Mouse (Mus musculus) embryonic facial prominence, embryonic 12.5 days (tissue): ENCODE measurements around the gene Gcn1l1. TPM values are rescaled to one million over a fixed set of nuclear protein-coding genes. Genes with fewer than 3 reads are reported as not detected.

ENCODE experiments used
- ATAC-seq: fragments of 200-750 bp; cut with Nextera tagmentation; 2 replicates; pipeline ENCODE4 v1.8.0; 2017; ENCODE audit not compliant: insufficient number of reproducible peaks, insufficient read depth, low FRiP score, low TSS enrichment
- H3K27ac ChIP-seq: fragments of 300-500 bp; sonication (generic); 2 replicates; pipeline ENCODE4 v1.5.1; 2016; ENCODE audit warnings: mild to moderate bottlenecking
- H3K27me3 ChIP-seq: fragments of 300-500 bp; sonication (generic); 2 replicates; pipeline ENCODE4 v1.6.1; 2016; ENCODE audit warnings: mild to moderate bottlenecking, moderate library complexity
- H3K36me3 ChIP-seq: fragments of 300-500 bp; sonication (generic); 2 replicates; pipeline ENCODE4 v1.6.1; 2016; ENCODE audit warnings: mild to moderate bottlenecking
- H3K4me1 ChIP-seq: fragments of 300-500 bp; sonication (generic); 2 replicates; pipeline ENCODE4 v1.6.1; 2016
- H3K4me2 ChIP-seq: fragments of 300-500 bp; sonication (generic); replicated peaks from 2 replicates; pipeline ENCODE4 v1.6.1; 2016; ENCODE audit warnings: mild to moderate bottlenecking, moderate library complexity
- H3K4me3 ChIP-seq: fragments of 300-500 bp; sonication (generic); 2 replicates; pipeline ENCODE4 v1.5.1; 2016; ENCODE audit warnings: mild to moderate bottlenecking
- H3K9ac ChIP-seq: fragments of 300-500 bp; sonication (generic); 2 replicates; pipeline ENCODE4 v1.6.1; 2016; ENCODE audit warnings: mild to moderate bottlenecking, moderate library complexity
- H3K9me3 ChIP-seq: fragments of 300-500 bp; sonication (generic); 2 replicates; pipeline ENCODE4 v1.6.1; 2016; ENCODE audit warnings: mild to moderate bottlenecking, moderate library complexity
- WGBS: fragments of 180-500 bp; shearing (Covaris S2); methylation state at CpG from one replicate; pipeline ENCODE4 v1.1.7; 2016; 5-methylcytosine and 5-hydroxymethylcytosine counted together
- polyA plus RNA-seq: library from polyadenylated mRNA; unstranded; fragments of >200 nt; fragmentation: Nextera tagmentation; extraction: Ambion mirVana; gene quantifications from 2 replicates; pipeline ENCODE4 v1.2.1, GENCODE M21; 2016

Gene Gcn1l1
- polyA plus RNA-seq, 1 experiment from 2014 or later: 56.1 TPM

- Histone ChIP-seq H3K4me1 (peaks cover 65% of the 10 kb centered on the region), H3K4me2 (peak overlapping the region; percentile 44), H3K27me3 (no peaks in the 10 kb centered on the region), H3K27ac (peak overlapping the region; percentile 86), H3K9ac (no peak overlapping the region), H3K9me3 (no peaks in the 10 kb centered on the region), H3K4me3 (no peak overlapping the region), H3K36me3 (peaks cover 11% of the 10 kb centered on the region)
- 39% methylated on average over 12 of the region's 12 CpGs for WGBS
- peak; percentile 38; the same call in 1 of the 2 replicates for ATAC-seq
These were observed 40.6 kb upstream of the Gcn1l1 start for GRCm38 (mm10) chr5:115524471-115524870.

GRCm38 (mm10) chr5:115525416-115525815, 39.6 kb upstream of the Gcn1l1 start:
- Histone ChIP-seq H3K9me3 (no peaks in the 10 kb centered on the region), H3K27ac (peak overlapping the region; percentile 46; the same call in 1 of the 2 replicates), H3K4me3 (no peak overlapping the region), H3K4me1 (peaks cover 71% of the 10 kb centered on the region), H3K4me2 (no peak overlapping the region), H3K9ac (no peak overlapping the region), H3K27me3 (no peaks in the 10 kb centered on the region), H3K36me3 (peaks cover 11% of the 10 kb centered on the region)
- ATAC-seq: no peak
- WGBS: 86% methylated on average over 4 of the region's 4 CpGs

- Histone ChIP-seq H3K4me2 (no peak overlapping the region), H3K4me3 (no peak overlapping the region), H3K36me3 (peaks cover 10% of the 10 kb centered on the region), H3K4me1 (peaks cover 71% of the 10 kb centered on the region), H3K9me3 (no peaks in the 10 kb centered on the region), H3K9ac (no peak overlapping the region), H3K27me3 (no peaks in the 10 kb centered on the region), H3K27ac (0 out of 2 replicates have a peak overlapping the region, but pooled peaks have one; percentile 46)
- ATAC-seq: no peak
- 76% methylated on average over 9 of the region's 9 CpGs for WGBS
These were observed 39.1 kb upstream of the Gcn1l1 start for GRCm38 (mm10) chr5:115525943-115526342.

- no peaks in the 10 kb centered on the region for H3K9me3 ChIP-seq
- ATAC-seq: no peak
- peaks cover 71% of the 10 kb centered on the region for H3K4me1 ChIP-seq
- H3K27me3 ChIP-seq: no peaks in the 10 kb centered on the region
- no peak overlapping the region for H3K4me2 ChIP-seq
- no peak overlapping the region for H3K9ac ChIP-seq
- WGBS: 82% methylated on average over 17 of the region's 17 CpGs
- peaks cover 6% of the 10 kb centered on the region; the same call in 1 of the 2 replicates for H3K36me3 ChIP-seq
- no peak overlapping the region for H3K27ac ChIP-seq
- H3K4me3 ChIP-seq: no peak overlapping the region
These were observed 38.4 kb upstream of the Gcn1l1 start for GRCm38 (mm10) chr5:115526456-115527202.

- 86% methylated on average over 5 of the region's 5 CpGs for WGBS
- no peak overlapping the region for H3K4me2 ChIP-seq
- H3K4me3 ChIP-seq: no peak overlapping the region
- ATAC-seq: no peak
- peaks cover 6% of the 10 kb centered on the region; the same call in 1 of the 2 replicates for H3K36me3 ChIP-seq
- H3K9ac ChIP-seq: no peak overlapping the region
- H3K27me3 ChIP-seq: no peaks in the 10 kb centered on the region
- H3K27ac ChIP-seq: no peak overlapping the region
- H3K4me1 ChIP-seq: peaks cover 64% of the 10 kb centered on the region
- no peaks in the 10 kb centered on the region for H3K9me3 ChIP-seq
These were observed 36.9 kb upstream of the Gcn1l1 start for GRCm38 (mm10) chr5:115528128-115528527.

GRCm38 (mm10) chr5:115529364-115529741, 35.7 kb upstream of the Gcn1l1 start:
- no peak overlapping the region for H3K4me2 ChIP-seq
- no peaks in the 10 kb centered on the region for H3K9me3 ChIP-seq
- ATAC-seq: no peak
- H3K9ac ChIP-seq: no peak overlapping the region
- H3K36me3 ChIP-seq: peaks cover 6% of the 10 kb centered on the region; the same call in 1 of the 2 replicates
- H3K27me3 ChIP-seq: no peaks in the 10 kb centered on the region
- H3K4me3 ChIP-seq: no peak overlapping the region
- H3K27ac ChIP-seq: peak overlapping the region; percentile 74
- H3K4me1 ChIP-seq: peaks cover 64% of the 10 kb centered on the region
- WGBS: 57% methylated on average over 8 of the region's 8 CpGs

- Histone ChIP-seq H3K36me3 (peaks cover 6% of the 10 kb centered on the region; the same call in 1 of the 2 replicates), H3K9ac (peak overlapping the region; percentile 28; the same call in 1 of the 2 replicates), H3K27ac (peak overlapping the region; percentile 74), H3K4me1 (peaks cover 64% of the 10 kb centered on the region), H3K27me3 (no peaks in the 10 kb centered on the region), H3K9me3 (no peaks in the 10 kb centered on the region), H3K4me2 (no peak overlapping the region; the same call in 1 of the 2 replicates), H3K4me3 (no peak overlapping the region)
- no peak for ATAC-seq
- 52% methylated on average over 7 of the region's 7 CpGs for WGBS
These were observed 35.2 kb upstream of the Gcn1l1 start for GRCm38 (mm10) chr5:115529742-115530446.

- peak overlapping the region; percentile 74 for H3K27ac ChIP-seq
- H3K27me3 ChIP-seq: no peaks in the 10 kb centered on the region
- peak overlapping the region; percentile 28; the same call in 1 of the 2 replicates for H3K9ac ChIP-seq
- H3K4me1 ChIP-seq: peaks cover 63% of the 10 kb centered on the region
- no peak for ATAC-seq
- H3K4me3 ChIP-seq: no peak overlapping the region
- no peaks in the 10 kb centered on the region for H3K9me3 ChIP-seq
- peaks cover 1% of the 10 kb centered on the region; the same call in 1 of the 2 replicates for H3K36me3 ChIP-seq
- H3K4me2 ChIP-seq: no peak overlapping the region; the same call in 1 of the 2 replicates
- WGBS: 65% methylated on average over 8 of the region's 8 CpGs
These were observed 34.6 kb upstream of the Gcn1l1 start for GRCm38 (mm10) chr5:115530447-115530809.

- H3K27me3 ChIP-seq: no peaks in the 10 kb centered on the region
- no peak overlapping the region for H3K4me2 ChIP-seq
- H3K36me3 ChIP-seq: no peaks in the 10 kb centered on the region
- no peak overlapping the region for H3K4me3 ChIP-seq
- no peak; the same call in 1 of the 2 replicates for ATAC-seq
- H3K27ac ChIP-seq: peak overlapping the region; percentile 74
- H3K9ac ChIP-seq: peak overlapping the region; percentile 3
- H3K4me1 ChIP-seq: peaks cover 64% of the 10 kb centered on the region
- 41% methylated on average over 18 of the region's 18 CpGs for WGBS
- no peaks in the 10 kb centered on the region for H3K9me3 ChIP-seq
These were observed 33.3 kb upstream of the Gcn1l1 start for GRCm38 (mm10) chr5:115531671-115532270.

- Histone ChIP-seq H3K27ac (peak overlapping the region; percentile 59), H3K4me3 (no peak overlapping the region)
- no peak for ATAC-seq
These were observed 30.7 kb upstream of the Gcn1l1 start for GRCm38 (mm10) chr5:115534290-115534731.

GRCm38 (mm10) chr5:115534856-115535255, 30.2 kb upstream of the Gcn1l1 start:
- no peak overlapping the region for H3K4me3 ChIP-seq
- no peak for ATAC-seq
- H3K4me2 ChIP-seq: no peak overlapping the region
- no peaks in the 10 kb centered on the region for H3K27me3 ChIP-seq
- no peaks in the 10 kb centered on the region for H3K9me3 ChIP-seq
- peak overlapping the region; percentile 59 for H3K27ac ChIP-seq
- H3K4me1 ChIP-seq: peaks cover 63% of the 10 kb centered on the region
- WGBS: 18% methylated on average over 8 of the region's 8 CpGs
- H3K36me3 ChIP-seq: no peaks in the 10 kb centered on the region
- H3K9ac ChIP-seq: no peak overlapping the region

More at GRCm38 (mm10) chr5:115534290-115534731, 30.7 kb upstream of the Gcn1l1 start:
- Histone ChIP-seq H3K27me3 (no peaks in the 10 kb centered on the region), H3K4me2 (peak overlapping the region; percentile 16; the same call in 1 of the 2 replicates), H3K9ac (no peak overlapping the region), H3K9me3 (no peaks in the 10 kb centered on the region), H3K4me1 (peaks cover 68% of the 10 kb centered on the region), H3K36me3 (no peaks in the 10 kb centered on the region)
- WGBS: 7% methylated on average over 15 of the region's 16 CpGs
